Mouse (Mus musculus) testis, adult 2 months (tissue): ENCODE results near the gene Gpm6b.

Experiments
- CTCF ChIP-seq: fragments of 200-500 bp; IDR thresholded peaks from 2 replicates; pipeline ENCODE4 v1.5.1; 2012; ENCODE audit warnings: low read depth, mild to moderate bottlenecking, inconsistent platforms, low read length, moderate library complexity; ENCODE audit not compliant: control insufficient read depth, insufficient read depth, insufficient replicate concordance
- POLR2A ChIP-seq: fragments of 200-500 bp; IDR thresholded peaks from 2 replicates; pipeline ENCODE4 v1.6.1; 2012; ENCODE audit warnings: low read depth, mild to moderate bottlenecking, inconsistent platforms, low read length, moderate library complexity; ENCODE audit not compliant: control insufficient read depth

DNA sequence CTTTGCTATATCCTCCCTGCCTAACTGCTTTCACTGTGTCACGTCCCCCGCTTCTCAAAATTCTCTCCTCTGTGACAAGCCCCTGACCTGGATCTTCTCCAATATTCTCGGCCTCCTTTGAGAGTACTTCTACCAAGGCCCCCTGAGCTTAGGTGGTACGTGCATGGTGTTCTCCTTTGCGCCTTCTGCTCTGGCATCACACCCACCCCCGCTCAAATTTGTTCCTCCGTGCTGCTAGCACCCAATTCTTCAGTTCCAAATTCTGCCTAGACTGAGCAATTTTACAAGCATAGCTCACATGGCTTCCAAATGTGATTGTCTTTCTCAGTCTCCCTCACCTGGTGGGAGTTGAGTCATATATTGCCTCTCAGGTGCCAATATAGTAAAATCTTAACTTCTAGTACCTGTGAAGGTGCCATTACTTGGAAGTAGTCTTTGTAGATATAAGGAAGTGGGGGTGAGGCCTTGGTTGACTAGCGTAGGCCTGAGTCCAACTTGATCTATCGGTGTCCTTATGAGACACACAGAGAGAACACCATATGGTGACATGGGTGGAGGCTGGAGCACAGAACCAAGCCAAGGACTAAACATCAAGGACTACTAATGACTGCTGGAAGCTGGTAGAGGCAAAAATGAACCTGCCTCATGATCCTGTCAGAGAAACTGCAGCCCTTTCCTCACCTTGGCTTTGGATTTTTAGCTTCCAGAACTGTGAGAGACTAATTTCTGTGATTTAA lies 100.2 kb downstream of the Gpm6b start:
- TF ChIP-seq CTCF (no peak), POLR2A (no peak)
